Mouse (Mus musculus) heart, embryonic 14.5 days (tissue): ENCODE measurements around the gene Neurl4. TPM values are rescaled to one million over a fixed set of nuclear protein-coding genes. Genes with fewer than 3 reads are reported as not detected.

Experiments
- ATAC-seq: fragments of 200-750 bp; cut with Nextera tagmentation; 2 replicates; pipeline ENCODE4 v1.8.0; 2017; ENCODE audit warnings: low read depth, moderate TSS enrichment; ENCODE audit not compliant: insufficient number of reproducible peaks, insufficient read depth, low FRiP score
- H3K27ac ChIP-seq, 2 experiments: fragments of 200-500 bp in 1 of 2; fragments of 300-500 bp in 1 of 2; sonication (generic) in 1 of 2; replicated peaks in 1 of 2; 2 replicates each; pipeline ENCODE4 v1.5.1; 2012 to 2014; ENCODE audit warnings: low read depth in 2 of 2, low read length in 2 of 2, control low read depth in 1 of 2, mild to moderate bottlenecking in 1 of 2, mixed read lengths in 1 of 2; ENCODE audit not compliant: control insufficient read depth in 1 of 2, insufficient read depth in 1 of 2
- H3K27me3 ChIP-seq: fragments of 300-500 bp; sonication (generic); 2 replicates; pipeline ENCODE4 v1.6.1; 2014; ENCODE audit warnings: mild to moderate bottlenecking, low read length, control low read depth; ENCODE audit not compliant: control insufficient read depth, insufficient read depth
- H3K36me3 ChIP-seq: fragments of 300-500 bp; sonication (generic); 2 replicates; pipeline ENCODE4 v1.6.1; 2014; ENCODE audit warnings: mild to moderate bottlenecking, control low read depth, low read length, mixed read lengths; ENCODE audit not compliant: control insufficient read depth, insufficient read depth
- H3K4me1 ChIP-seq, 2 experiments: fragments of 200-500 bp in 1 of 2; fragments of 300-500 bp in 1 of 2; sonication (generic) in 1 of 2; 2 replicates each; pipeline ENCODE4 v1.6.1; 2012 to 2014; ENCODE audit warnings: low read length in 2 of 2, control low read depth in 1 of 2, mixed read lengths in 1 of 2; ENCODE audit not compliant: control insufficient read depth in 2 of 2, insufficient read depth in 2 of 2
- H3K4me2 ChIP-seq: fragments of 300-500 bp; sonication (generic); 2 replicates; pipeline ENCODE4 v1.6.1; 2014; ENCODE audit warnings: mild to moderate bottlenecking, low read length
- H3K4me3 ChIP-seq, 2 experiments: fragments of 200-500 bp in 1 of 2; fragments of 300-500 bp in 1 of 2; sonication (generic) in 1 of 2; 2 replicates each; pipeline ENCODE4 v1.5.1; 2012 to 2014; ENCODE audit warnings: low read length in 2 of 2, mild to moderate bottlenecking in 2 of 2, control low read depth in 1 of 2, low read depth in 1 of 2, moderate library complexity in 1 of 2; ENCODE audit not compliant: control insufficient read depth in 1 of 2, insufficient read depth in 1 of 2
- H3K9ac ChIP-seq: fragments of 300-500 bp; sonication (generic); 2 replicates; pipeline ENCODE4 v1.6.1; 2014; ENCODE audit warnings: mild to moderate bottlenecking, low read length
- H3K9me3 ChIP-seq: fragments of 300-500 bp; sonication (generic); 2 replicates; pipeline ENCODE4 v1.6.1; 2016; ENCODE audit warnings: low read length, control low read depth; ENCODE audit not compliant: control insufficient read depth
- WGBS: fragments of 180-500 bp; shearing (Covaris S2); extraction: QIAGEN DNeasy Blood & Tissue Kit; methylation state at CpG from one replicate; pipeline ENCODE4 v1.1.7; 2014; 5-methylcytosine and 5-hydroxymethylcytosine counted together
- polyA plus RNA-seq: library from polyadenylated mRNA; unstranded; fragments of >200 nt; fragmentation: Nextera tagmentation; extraction: Ambion mirVana; gene quantifications from 2 replicates; pipeline ENCODE4 v1.2.1, GENCODE M21; 2014

The Neurl4 gene
- polyA plus RNA-seq, 1 experiment from 2014 or later, result 11.1 TPM

DNA sequence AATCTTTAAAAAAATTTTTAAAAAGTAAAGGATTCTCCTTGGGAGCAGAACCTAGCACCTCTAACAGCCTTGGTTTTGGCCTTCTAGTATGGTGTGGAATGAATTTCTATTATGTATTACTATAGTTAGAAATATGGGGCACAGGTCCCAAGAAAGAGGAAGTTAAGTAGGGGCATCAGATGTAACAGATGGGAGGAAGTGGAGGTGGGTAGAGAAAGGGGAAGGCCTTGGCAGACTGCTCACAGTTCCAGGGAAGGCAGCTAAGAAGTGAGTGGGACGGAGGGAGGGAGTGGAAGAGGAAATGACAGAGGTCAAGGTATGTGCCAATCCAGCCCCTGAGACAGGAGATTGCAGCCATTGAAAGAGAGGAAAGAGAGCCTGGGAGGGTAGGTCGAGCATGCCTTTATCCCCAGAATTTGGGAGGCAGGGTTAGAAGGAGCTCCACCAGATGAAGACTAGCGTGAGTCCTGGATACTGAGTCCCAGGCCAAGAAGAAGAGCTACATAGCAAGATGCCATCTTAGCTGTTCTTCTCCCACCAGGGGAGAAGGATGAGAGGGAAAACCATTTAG is 30.2 kb downstream of the Neurl4 start:
- no peaks in the 10 kb centered on the region for H3K9me3 ChIP-seq
- no peaks in the 10 kb centered on the region for H3K36me3 ChIP-seq
- no peak overlapping the region for H3K27ac ChIP-seq
- H3K27me3 ChIP-seq, result no peaks in the 10 kb centered on the region
- H3K4me2 ChIP-seq, result no peak overlapping the region
- no peak for ATAC-seq
- H3K9ac ChIP-seq, result no peak overlapping the region
- peaks cover 2 to 4% of the 10 kb centered on the region in 2 experiments; a peak in 3 of 4 replicates for H3K4me1 ChIP-seq
- no peak overlapping the region for H3K4me3 ChIP-seq
- 55% methylated on average over 3 of the region's 3 CpGs for WGBS

DNA sequence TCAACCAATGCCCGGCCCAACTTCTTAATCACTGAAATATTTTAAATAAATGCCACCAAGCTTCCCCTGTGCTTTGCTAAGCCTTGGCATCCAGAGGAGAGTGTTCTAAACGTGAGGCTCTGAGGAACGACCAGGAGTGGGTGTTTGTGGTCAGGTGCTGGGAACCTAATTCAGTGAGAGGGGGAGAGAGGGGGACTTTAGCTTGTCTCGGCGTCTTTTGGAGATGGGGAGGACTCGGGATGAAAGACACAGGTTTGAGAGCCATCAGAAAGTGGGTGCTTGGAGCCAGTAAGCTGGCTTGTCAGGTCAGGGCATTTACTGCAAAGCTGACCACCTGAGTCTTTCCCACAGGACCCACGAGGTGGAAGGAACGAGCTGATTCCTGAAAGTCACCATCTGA is 30.9 kb downstream of the Neurl4 start:
- H3K4me1 ChIP-seq, result peaks cover 8 to 12% of the 10 kb centered on the region in 2 experiments

DNA sequence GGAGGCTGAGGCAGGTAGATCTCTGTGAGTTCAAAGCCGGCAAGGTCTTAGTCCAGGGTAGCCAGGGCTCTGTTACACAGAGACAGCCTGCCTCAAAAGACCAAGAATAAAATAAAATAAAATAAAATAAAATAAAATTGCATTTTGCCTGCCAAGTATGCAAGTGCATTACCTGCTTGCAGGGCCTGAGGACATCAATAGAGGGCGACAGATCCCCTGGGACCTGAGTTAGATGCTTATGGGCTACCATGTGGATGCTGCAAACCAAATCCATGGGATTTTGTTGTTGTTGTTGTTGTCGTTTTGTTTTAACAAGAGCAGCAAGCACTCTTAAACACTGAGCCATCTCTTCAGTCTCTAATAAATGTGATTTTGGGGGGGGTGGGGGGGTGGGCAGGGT is 31.4 kb downstream of the Neurl4 start:
- ATAC-seq, result no peak
- no peaks in the 10 kb centered on the region for H3K9me3 ChIP-seq
- H3K9ac ChIP-seq, result no peak overlapping the region
- peaks cover 3% of the 10 kb centered on the region; the same call in 1 of the 2 replicates for H3K27me3 ChIP-seq
- no peak overlapping the region for H3K4me3 ChIP-seq
- H3K4me2 ChIP-seq, result no peak overlapping the region
- peaks cover 13 to 16% of the 10 kb centered on the region in 2 experiments for H3K4me1 ChIP-seq
- no peaks in the 10 kb centered on the region for H3K36me3 ChIP-seq
- no peak overlapping the region for H3K27ac ChIP-seq
- 24% methylated on average over 3 of the region's 3 CpGs for WGBS

More for the DNA sequence above, 30.9 kb downstream of the Neurl4 start:
- Histone ChIP-seq H3K27me3 (peaks cover 2% of the 10 kb centered on the region; the same call in 1 of the 2 replicates), H3K4me2 (no peak overlapping the region), H3K9ac (no peak overlapping the region), H3K36me3 (no peaks in the 10 kb centered on the region), H3K9me3 (no peaks in the 10 kb centered on the region), H3K4me3 (no peak overlapping the region), H3K27ac (no peak overlapping the region)
- ATAC-seq, result no peak
- WGBS, result 56% methylated on average over 8 of the region's 8 CpGs

DNA sequence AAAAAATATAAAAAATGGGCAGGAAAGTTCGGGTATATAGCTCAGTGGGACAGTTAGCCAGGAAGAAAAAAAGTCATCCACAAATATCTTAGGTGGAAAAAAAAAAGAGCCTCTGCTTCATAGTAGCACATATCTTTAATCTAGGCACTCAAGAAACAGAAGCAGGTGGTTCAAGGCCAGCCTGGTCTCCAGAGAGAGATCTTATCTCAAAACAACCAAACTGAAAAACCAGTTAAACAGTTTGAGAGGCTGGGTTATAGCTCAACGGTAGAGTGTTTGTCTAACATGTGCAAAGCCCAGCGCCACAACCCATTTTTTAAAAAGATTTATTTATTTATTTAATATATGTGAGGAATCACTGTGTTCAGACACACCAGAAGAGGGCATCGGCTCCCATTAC is 32.2 kb downstream of the Neurl4 start:
- Histone ChIP-seq H3K4me2 (no peak overlapping the region), H3K27me3 (peaks cover 6% of the 10 kb centered on the region; the same call in 1 of the 2 replicates), H3K9me3 (no peaks in the 10 kb centered on the region), H3K9ac (no peak overlapping the region), H3K36me3 (no peaks in the 10 kb centered on the region), H3K4me3 (no peak overlapping the region), H3K27ac (no peak overlapping the region), H3K4me1 (peaks cover 19 to 23% of the 10 kb centered on the region in 2 experiments)
- WGBS, result 73% methylated on average over 4 of the region's 4 CpGs
- no peak for ATAC-seq

DNA sequence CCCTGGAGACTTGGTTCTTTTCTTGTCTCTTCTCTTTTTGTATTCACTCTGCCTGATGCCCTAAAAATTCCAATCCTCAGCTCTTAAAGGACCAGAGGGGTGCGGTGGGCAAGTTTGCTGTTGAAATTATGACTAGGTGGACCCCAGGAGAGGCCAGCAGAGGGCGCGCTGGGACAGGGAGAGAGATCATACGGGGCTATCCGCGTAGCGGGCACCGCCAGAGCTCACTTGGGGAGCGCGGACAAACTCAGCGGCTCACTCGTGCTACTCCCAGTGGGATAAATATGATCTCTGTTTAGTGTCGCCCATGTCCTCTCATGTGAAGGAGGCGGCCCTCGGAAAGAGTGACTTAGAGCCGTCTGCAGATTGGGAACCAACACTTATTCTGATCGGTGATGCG is 33.3 kb downstream of the Neurl4 start:
- H3K4me2 ChIP-seq, result peak overlapping the region; percentile 58
- H3K27me3 ChIP-seq, result peaks cover 17% of the 10 kb centered on the region; the same call in 1 of the 2 replicates
- H3K27ac ChIP-seq, result no peak overlapping the region
- H3K9ac ChIP-seq, result 0 out of 2 replicates have a peak overlapping the region, but pooled peaks have one; percentile 4
- H3K4me3 ChIP-seq, result peak overlapping the region in 1 of 2 experiments; percentile 5; a peak in 1 of 4 replicates
- H3K4me1 ChIP-seq, result peaks cover 20 to 27% of the 10 kb centered on the region in 2 experiments
- ATAC-seq, result 0 out of 2 replicates have a peak, but pooled peaks have one; percentile 46
- under 1% methylated on average over 18 of the region's 18 CpGs for WGBS
- H3K9me3 ChIP-seq, result no peaks in the 10 kb centered on the region
- no peaks in the 10 kb centered on the region for H3K36me3 ChIP-seq

DNA sequence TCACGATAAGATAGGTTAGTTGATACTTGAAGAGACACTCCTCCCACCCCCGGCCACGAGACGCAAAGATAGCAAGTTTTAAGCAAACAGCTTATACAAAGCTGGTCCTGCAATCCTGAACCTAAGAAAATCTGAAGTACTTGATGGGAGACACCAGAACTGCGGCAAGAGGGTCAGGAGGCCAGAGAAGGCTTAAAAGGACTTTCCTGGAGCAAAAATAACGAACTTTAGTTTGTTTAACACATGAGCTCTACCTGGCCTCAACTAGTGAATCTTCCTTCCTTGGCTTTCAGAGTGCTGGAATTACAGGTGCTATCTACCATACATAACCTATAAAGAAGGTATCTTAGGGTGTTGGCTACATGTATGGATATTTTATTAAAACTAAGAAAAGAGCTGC is 33.8 kb downstream of the Neurl4 start:
- no peak overlapping the region for H3K27ac ChIP-seq
- H3K4me3 ChIP-seq, result peak overlapping the region in 1 of 2 experiments; percentile 5; a peak in 1 of 4 replicates
- H3K9ac ChIP-seq, result no peak overlapping the region
- H3K4me1 ChIP-seq, result peaks cover 20 to 27% of the 10 kb centered on the region in 2 experiments
- H3K27me3 ChIP-seq, result peaks cover 22% of the 10 kb centered on the region; the same call in 1 of the 2 replicates
- WGBS, result 16% methylated on average over 6 of the region's 6 CpGs
- no peaks in the 10 kb centered on the region for H3K36me3 ChIP-seq
- ATAC-seq, result no peak
- H3K4me2 ChIP-seq, result peak overlapping the region; percentile 58
- no peaks in the 10 kb centered on the region for H3K9me3 ChIP-seq

DNA sequence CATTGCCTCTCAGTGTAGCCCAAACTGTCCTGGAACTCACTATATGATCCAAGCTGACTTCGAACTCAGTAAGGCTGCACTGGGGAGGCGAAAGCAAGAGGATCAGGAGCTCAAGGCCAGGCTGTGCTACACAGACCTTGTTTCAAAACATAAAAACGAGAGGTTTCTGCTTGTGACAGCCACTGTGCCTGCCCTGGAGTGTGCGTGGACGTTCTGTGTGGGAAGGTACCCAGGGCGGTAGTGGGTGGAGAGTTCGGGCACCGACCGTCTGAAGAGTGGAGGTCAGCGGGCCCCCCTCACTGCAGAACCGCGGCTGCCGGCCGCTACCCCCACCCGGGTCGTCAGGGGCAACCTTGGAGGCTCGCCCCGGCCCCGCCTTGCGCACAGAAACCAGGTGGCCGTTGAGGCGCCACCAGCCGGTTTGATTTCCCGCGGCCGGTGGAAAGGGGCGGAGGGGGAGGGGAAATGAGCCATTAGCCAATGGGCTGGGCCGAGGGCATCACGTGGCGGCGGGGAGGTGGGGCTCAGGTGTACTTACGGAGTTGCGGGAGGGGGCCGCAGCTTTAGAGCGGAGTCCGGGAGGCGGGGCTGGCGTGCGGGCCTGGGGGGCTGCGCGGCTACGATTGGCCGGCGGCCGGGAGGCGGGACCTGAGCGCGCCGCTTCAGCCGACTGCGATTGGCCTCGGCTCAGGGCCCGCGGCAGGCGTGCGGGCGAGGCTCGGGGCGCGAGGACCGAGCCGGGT is 34.4 kb downstream of the Neurl4 start, which contains the start of gene Ybx2:
Ybx2 (plus strand) TSS at position 660 of the 743 bp plus-strand sequence.
- H3K9ac ChIP-seq, result peak within 1 kb of the TSS; percentile 77
- H3K4me3 ChIP-seq, result peak within 1 kb of the TSS; percentile 48 to 57
- H3K27ac ChIP-seq, result peak within 1 kb of the TSS in 1 of 2 experiments; percentile 28; a peak in 1 of 4 replicates
- H3K4me2 ChIP-seq, result peak within 1 kb of the TSS; percentile 99
- peak; percentile 82 for ATAC-seq
- H3K27me3 ChIP-seq, result peaks cover 23% of the 10 kb centered on the region; the same call in 1 of the 2 replicates
- WGBS, result 2% methylated on average over 59 of the region's 62 CpGs
- no peaks in the 10 kb centered on the region for H3K36me3 ChIP-seq
- peaks cover 20 to 27% of the 10 kb centered on the region in 2 experiments for H3K4me1 ChIP-seq
- H3K9me3 ChIP-seq, result no peaks in the 10 kb centered on the region
